Mouse (Mus musculus) effector memory CD4-positive, alpha-beta T cell, adult 5 months (primary cell): ENCODE results near the gene Fgf5. TPM values are rescaled to one million over a fixed set of nuclear protein-coding genes. Genes with fewer than 3 reads are reported as not detected.

Experiments
- polyA plus RNA-seq: library from polyadenylated mRNA; unstranded; fragments of 100-300 nt; shearing (Covaris generic); gene quantifications from one replicate; pipeline ENCODE4 v1.2.1, GENCODE M21; 2017

Fgf5 gene
- not detected for polyA plus RNA-seq

GRCm38 (mm10) chr5:98253838-98254821 is at the start of gene Fgf5:
Fgf5 (plus strand) TSS chr5:98254184.

Other genes starting within 250 kb of the Fgf5 start
- 71.9 TPM for gene Antxr2, start 223.1 kb upstream of the Fgf5 start, polyA plus RNA-seq
- gene Prdm8, start 87.0 kb upstream of the Fgf5 start, polyA plus RNA-seq, result 0.11 TPM
- gene Cfap299, start 75.1 kb downstream of the Fgf5 start, polyA plus RNA-seq, result not detected